Mouse (Mus musculus) C2C12 (cell line): ENCODE measurements at regions not wholly inside any gene's neighbourhood (a gene's known extent, or its start where the extent isn't known, plus 50 kb on each side); places are given as distances from the start of the nearest gene placed in this dataset.

ENCODE experiments used
- CEBPB ChIP-seq: IDR thresholded peaks from one replicate; pipeline ENCODE4 v1.6.1; 2011; ENCODE audit warnings: low read depth, mild to moderate bottlenecking, control low read depth, moderate library complexity
- CTCF ChIP-seq: IDR thresholded peaks from one replicate; pipeline ENCODE4 v1.5.1; 2011; ENCODE audit not compliant: control insufficient read depth, insufficient read depth, insufficient read length
- MAX ChIP-seq: IDR thresholded peaks from one replicate; pipeline ENCODE4 v1.6.1; 2011; ENCODE audit warnings: mild to moderate bottlenecking, control low read depth

DNA sequence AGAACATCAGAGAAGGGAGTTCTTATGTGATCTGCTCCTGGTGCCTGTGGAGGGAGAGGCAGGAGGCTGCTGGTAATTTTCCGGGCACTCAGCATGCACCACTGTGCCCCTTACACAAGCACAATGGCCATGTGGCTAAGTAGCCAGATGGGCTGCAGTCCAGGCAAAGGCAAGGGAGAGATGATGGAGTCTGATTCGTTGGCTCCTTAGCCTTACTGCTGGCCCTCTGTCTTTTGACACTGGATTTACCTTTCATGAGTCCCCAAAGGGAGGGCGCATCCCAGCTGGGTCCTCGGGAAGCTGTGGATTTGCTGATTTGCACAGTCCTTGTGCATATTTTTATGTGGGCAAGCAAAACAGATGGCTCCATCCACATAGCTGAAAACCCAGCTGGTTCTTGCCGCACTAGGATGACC, 75.6 kb upstream of the 1700025G04Rik start:
- TF ChIP-seq CTCF, result no peak
- no peak for TF ChIP-seq CEBPB
- TF ChIP-seq MAX, result no peak
